Mouse (Mus musculus) embryonic fibroblast, embryonic 13.5 days (primary cell): ENCODE measurements around the gene Gnb1. TPM values are rescaled to one million over a fixed set of nuclear protein-coding genes. Genes with fewer than 3 reads are reported as not detected.

Experiments
- H3K27ac ChIP-seq: 2 replicates; pipeline ENCODE4 v1.5.1; 2012; ENCODE audit warnings: low read length, control low read depth, inconsistent platforms; ENCODE audit not compliant: insufficient read depth
- H3K4me1 ChIP-seq: 2 replicates; pipeline ENCODE4 v1.6.1; 2011; ENCODE audit warnings: low read length; ENCODE audit not compliant: control insufficient read depth, insufficient read depth
- H3K4me3 ChIP-seq: 2 replicates; pipeline ENCODE4 v1.5.1; 2011; ENCODE audit warnings: mild to moderate bottlenecking, control low read depth, low read length; ENCODE audit not compliant: insufficient read depth
- CTCF ChIP-seq: IDR thresholded peaks from 2 replicates; pipeline ENCODE4 v1.5.1; 2011; ENCODE audit warnings: mild to moderate bottlenecking, control low read depth, low read length, moderate library complexity, borderline replicate concordance; ENCODE audit not compliant: insufficient read depth
- POLR2A ChIP-seq: IDR thresholded peaks from 2 replicates; pipeline ENCODE4 v1.6.1; 2011; ENCODE audit warnings: low read depth, mild to moderate bottlenecking, control low read depth, low read length, moderate library complexity
- polyA plus RNA-seq: library from polyadenylated mRNA; stranded (reverse); fragments of >200 nt; gene quantifications from 2 replicates; pipeline ENCODE4 v1.2.4, GENCODE M21; 2011; ENCODE audit warnings: low read depth; ENCODE audit not compliant: missing spikeins, insufficient read length

Gnb1 gene
- polyA plus RNA-seq = 532 and 536 TPM in 2 replicates

GRCm38 (mm10) chr4:155490990-155491504 lies at the start of gene Gnb1:
Gnb1 (plus strand) TSS chr4:155491361.
- Histone ChIP-seq H3K4me3 (peak within 1 kb of the TSS; percentile 86), H3K27ac (peak within 1 kb of the TSS; percentile 20), H3K4me1 (peaks cover 9% of the 10 kb centered on the region; the same call in 1 of the 2 replicates)
- TF ChIP-seq CTCF (no peak), POLR2A (peak; percentile 62)

- H3K4me3 ChIP-seq = no peak overlapping the region
- H3K27ac ChIP-seq = no peak overlapping the region
- no peaks in the 10 kb centered on the region for H3K4me1 ChIP-seq
- TF ChIP-seq CTCF = no peak
- TF ChIP-seq POLR2A = no peak
Measured at GRCm38 (mm10) chr4:155442808-155443207, 48.4 kb upstream of the Gnb1 start.

- Histone ChIP-seq H3K4me1 (no peaks in the 10 kb centered on the region), H3K27ac (no peak overlapping the region), H3K4me3 (no peak overlapping the region)
- TF ChIP-seq POLR2A (no peak), CTCF (no peak)
Measured at GRCm38 (mm10) chr4:155451597-155451996, 39.6 kb upstream of the Gnb1 start.

GRCm38 (mm10) chr4:155458575-155458974 lies 32.6 kb upstream of the Gnb1 start:
- Histone ChIP-seq H3K4me1 (no peaks in the 10 kb centered on the region), H3K4me3 (no peak overlapping the region), H3K27ac (no peak overlapping the region)
- TF ChIP-seq POLR2A (no peak), CTCF (no peak)

GRCm38 (mm10) chr4:155463050-155463449 lies 28.1 kb upstream of the Gnb1 start:
- Histone ChIP-seq H3K4me1 (no peaks in the 10 kb centered on the region), H3K4me3 (no peak overlapping the region), H3K27ac (no peak overlapping the region)
- no peak for TF ChIP-seq CTCF
- TF ChIP-seq POLR2A = no peak

GRCm38 (mm10) chr4:155463611-155464010 lies 27.6 kb upstream of the Gnb1 start:
- H3K4me1 ChIP-seq = no peaks in the 10 kb centered on the region

GRCm38 (mm10) chr4:155464061-155464460 lies 27.1 kb upstream of the Gnb1 start:
- TF ChIP-seq CTCF = no peak
- no peak for TF ChIP-seq POLR2A
- no peak overlapping the region for H3K4me3 ChIP-seq
- no peaks in the 10 kb centered on the region for H3K4me1 ChIP-seq

More at GRCm38 (mm10) chr4:155463611-155464010, 27.6 kb upstream of the Gnb1 start:
- Histone ChIP-seq H3K4me3 (no peak overlapping the region), H3K27ac (no peak overlapping the region)
- no peak for TF ChIP-seq CTCF
- TF ChIP-seq POLR2A = no peak

GRCm38 (mm10) chr4:155465607-155466006 lies 25.6 kb upstream of the Gnb1 start:
- no peak for TF ChIP-seq CTCF
- no peak for TF ChIP-seq POLR2A
- H3K4me1 ChIP-seq = no peaks in the 10 kb centered on the region

More at GRCm38 (mm10) chr4:155464061-155464460, 27.1 kb upstream of the Gnb1 start:
- no peak overlapping the region for H3K27ac ChIP-seq

GRCm38 (mm10) chr4:155466080-155466479 lies 25.1 kb upstream of the Gnb1 start:
- Histone ChIP-seq H3K4me1 (no peaks in the 10 kb centered on the region), H3K4me3 (no peak overlapping the region), H3K27ac (no peak overlapping the region)
- TF ChIP-seq POLR2A = no peak
- TF ChIP-seq CTCF = no peak

More at GRCm38 (mm10) chr4:155465607-155466006, 25.6 kb upstream of the Gnb1 start:
- no peak overlapping the region for H3K4me3 ChIP-seq
- H3K27ac ChIP-seq = no peak overlapping the region

- TF ChIP-seq CTCF = no peak
- no peak for TF ChIP-seq POLR2A
- no peak overlapping the region for H3K4me3 ChIP-seq
- no peaks in the 10 kb centered on the region for H3K4me1 ChIP-seq
- no peak overlapping the region for H3K27ac ChIP-seq
Measured at GRCm38 (mm10) chr4:155467237-155468010, 23.7 kb upstream of the Gnb1 start.
